Mouse (Mus musculus) hindbrain, embryonic 14.5 days (tissue): Measurements from ENCODE around the gene Acadm. TPM values are rescaled to one million over a fixed set of nuclear protein-coding genes. Genes with fewer than 3 reads are reported as not detected.

Experiments
- ATAC-seq: fragments of 200-750 bp; cut with Nextera tagmentation; 2 replicates; pipeline ENCODE4 v1.8.0; 2017; ENCODE audit warnings: moderate number of reproducible peaks, mild to moderate bottlenecking, moderate TSS enrichment, moderate library complexity; ENCODE audit not compliant: low FRiP score
- DNase-seq: peaks from one replicate; pipeline ENCODE4 v3.0.0-alpha.2; 2015; ENCODE audit warnings: low spot score
- H3K27ac ChIP-seq: fragments of 300-500 bp; sonication (generic); 2 replicates; pipeline ENCODE4 v1.5.1; 2014; ENCODE audit warnings: mild to moderate bottlenecking, moderate library complexity
- H3K27me3 ChIP-seq: fragments of 300-500 bp; sonication (generic); 2 replicates; pipeline ENCODE4 v1.6.1; 2014; ENCODE audit warnings: mild to moderate bottlenecking, low read length, mixed read lengths; ENCODE audit not compliant: control insufficient read depth, insufficient read depth
- H3K36me3 ChIP-seq: fragments of 300-500 bp; sonication (generic); replicated peaks from 2 replicates; pipeline ENCODE4 v1.6.1; 2014; ENCODE audit not compliant: control insufficient read depth, insufficient read depth
- H3K4me1 ChIP-seq: fragments of 300-500 bp; sonication (generic); replicated peaks from 2 replicates; pipeline ENCODE4 v1.6.1; 2014; ENCODE audit warnings: antibody characterized with exemption, low read length, mixed read lengths; ENCODE audit not compliant: control insufficient read depth, insufficient read depth
- H3K4me2 ChIP-seq: fragments of 300-500 bp; sonication (generic); replicated peaks from 2 replicates; pipeline ENCODE4 v1.6.1; 2014; ENCODE audit warnings: mild to moderate bottlenecking, moderate library complexity
- H3K4me3 ChIP-seq: fragments of 300-500 bp; sonication (generic); replicated peaks from 2 replicates; pipeline ENCODE4 v1.5.1; 2014; ENCODE audit warnings: mild to moderate bottlenecking, low read length
- H3K9ac ChIP-seq: fragments of 300-500 bp; sonication (generic); 2 replicates; pipeline ENCODE4 v1.6.1; 2014
- H3K9me3 ChIP-seq: fragments of 300-500 bp; sonication (generic); 2 replicates; pipeline ENCODE4 v1.6.1; 2016; ENCODE audit warnings: low read length; ENCODE audit not compliant: control insufficient read depth
- WGBS: fragments of 180-500 bp; shearing (Covaris S2); extraction: QIAGEN DNeasy Blood & Tissue Kit; methylation state at CpG from one replicate; pipeline ENCODE4 v1.1.7; 2014; 5-methylcytosine and 5-hydroxymethylcytosine counted together
- polyA plus RNA-seq: library from polyadenylated mRNA; unstranded; fragments of >200 nt; fragmentation: Nextera tagmentation; extraction: Ambion mirVana; gene quantifications from 2 replicates; pipeline ENCODE4 v1.2.1, GENCODE M21; 2014

Gene Acadm
- polyA plus RNA-seq, 1 experiment from 2014 or later, result 69.6 TPM

- ATAC-seq (no peak), DNase-seq (no peak)
- Histone ChIP-seq H3K4me1 (peaks cover 23% of the 10 kb centered on the region), H3K9me3 (no peaks in the 10 kb centered on the region), H3K27me3 (no peaks in the 10 kb centered on the region), H3K27ac (no peak overlapping the region), H3K4me3 (no peak overlapping the region), H3K36me3 (peaks cover 73% of the 10 kb centered on the region), H3K4me2 (no peak overlapping the region), H3K9ac (no peak overlapping the region)
- WGBS, result 73% methylated on average over 5 of the region's 5 CpGs
These were observed 35.5 kb downstream of the Acadm start for GRCm38 (mm10) chr3:153908919-153909318.

- WGBS, result 85% methylated on average over 9 of the region's 9 CpGs
- H3K9me3 ChIP-seq, result no peaks in the 10 kb centered on the region
- no peaks in the 10 kb centered on the region for H3K27me3 ChIP-seq
- no peak for ATAC-seq
- peaks cover 11% of the 10 kb centered on the region for H3K4me1 ChIP-seq
- H3K4me2 ChIP-seq, result no peak within 1 kb of the TSS
- H3K9ac ChIP-seq, result no peak within 1 kb of the TSS
- H3K36me3 ChIP-seq, result peaks cover 80% of the 10 kb centered on the region
- DNase-seq, result no peak
- no peak within 1 kb of the TSS for H3K4me3 ChIP-seq
- H3K27ac ChIP-seq, result no peak within 1 kb of the TSS
These were observed 38.1 kb downstream of the Acadm start, which contains the start of gene Msh4 for GRCm38 (mm10) chr3:153906136-153906871. Msh4 (minus strand) TSS chr3:153906138.

- no peak overlapping the region for H3K4me2 ChIP-seq
- no peak for DNase-seq
- no peaks in the 10 kb centered on the region for H3K27me3 ChIP-seq
- WGBS, result 85% methylated on average over 49 of the region's 49 CpGs
- H3K9me3 ChIP-seq, result no peaks in the 10 kb centered on the region
- 0 out of 2 replicates have a peak, but pooled peaks have one; percentile 35 for ATAC-seq
- peaks cover 73% of the 10 kb centered on the region for H3K36me3 ChIP-seq
- H3K27ac ChIP-seq, result no peak overlapping the region
- peaks cover 3% of the 10 kb centered on the region for H3K4me1 ChIP-seq
- no peak overlapping the region for H3K9ac ChIP-seq
- H3K4me3 ChIP-seq, result no peak overlapping the region
These were observed 38.9 kb downstream of the Acadm start for GRCm38 (mm10) chr3:153905251-153906135.

- WGBS, result 66% methylated on average over 6 of the region's 6 CpGs
These were observed 39.8 kb downstream of the Acadm start for GRCm38 (mm10) chr3:153904586-153904985.

GRCm38 (mm10) chr3:153902595-153902994 lies 41.8 kb downstream of the Acadm start:
- Histone ChIP-seq H3K4me3 (no peak overlapping the region), H3K4me2 (no peak overlapping the region), H3K4me1 (no peaks in the 10 kb centered on the region), H3K27me3 (no peaks in the 10 kb centered on the region), H3K27ac (no peak overlapping the region), H3K9ac (no peak overlapping the region), H3K36me3 (peaks cover 44% of the 10 kb centered on the region), H3K9me3 (no peaks in the 10 kb centered on the region)
- no peak for DNase-seq
- no peak for ATAC-seq
- 82% methylated on average over 3 of the region's 3 CpGs for WGBS

More at GRCm38 (mm10) chr3:153904586-153904985, 39.8 kb downstream of the Acadm start:
- Histone ChIP-seq H3K4me1 (no peaks in the 10 kb centered on the region; the same call in 1 of the 2 replicates), H3K27ac (no peak overlapping the region), H3K9me3 (no peaks in the 10 kb centered on the region), H3K36me3 (peaks cover 64% of the 10 kb centered on the region), H3K4me3 (no peak overlapping the region), H3K4me2 (no peak overlapping the region), H3K27me3 (no peaks in the 10 kb centered on the region), H3K9ac (no peak overlapping the region)
- ATAC-seq (no peak), DNase-seq (peak; percentile 48)

GRCm38 (mm10) chr3:153901904-153902303 lies 42.5 kb downstream of the Acadm start:
- WGBS, result 88% methylated on average over 1 of the region's 1 CpGs
- H3K9ac ChIP-seq, result no peak overlapping the region
- no peak overlapping the region for H3K27ac ChIP-seq

GRCm38 (mm10) chr3:153897216-153897615 lies 47.2 kb downstream of the Acadm start:
- H3K9ac ChIP-seq, result no peak overlapping the region
- DNase-seq (no peak), ATAC-seq (no peak)
- no peak overlapping the region for H3K27ac ChIP-seq
- no peaks in the 10 kb centered on the region for H3K4me1 ChIP-seq
- H3K4me2 ChIP-seq, result no peak overlapping the region
- no peaks in the 10 kb centered on the region for H3K9me3 ChIP-seq
- H3K27me3 ChIP-seq, result no peaks in the 10 kb centered on the region
- no peak overlapping the region for H3K4me3 ChIP-seq
- 77% methylated on average over 6 of the region's 6 CpGs for WGBS
- no peaks in the 10 kb centered on the region for H3K36me3 ChIP-seq

More at GRCm38 (mm10) chr3:153901904-153902303, 42.5 kb downstream of the Acadm start:
- Histone ChIP-seq H3K36me3 (peaks cover 37% of the 10 kb centered on the region), H3K4me3 (no peak overlapping the region), H3K4me2 (no peak overlapping the region), H3K27me3 (no peaks in the 10 kb centered on the region), H3K4me1 (no peaks in the 10 kb centered on the region), H3K9me3 (no peaks in the 10 kb centered on the region)
- ATAC-seq, result no peak
- no peak for DNase-seq

- no peak overlapping the region for H3K27ac ChIP-seq
- no peaks in the 10 kb centered on the region for H3K4me1 ChIP-seq
- H3K9me3 ChIP-seq, result no peaks in the 10 kb centered on the region
- H3K9ac ChIP-seq, result no peak overlapping the region
- no peak overlapping the region for H3K4me2 ChIP-seq
- no peak overlapping the region for H3K4me3 ChIP-seq
- 76% methylated on average over 3 of the region's 3 CpGs for WGBS
- DNase-seq (no peak), ATAC-seq (no peak)
- no peaks in the 10 kb centered on the region for H3K27me3 ChIP-seq
- H3K36me3 ChIP-seq, result no peaks in the 10 kb centered on the region
These were observed 49.0 kb downstream of the Acadm start for GRCm38 (mm10) chr3:153895454-153895853.

GRCm38 (mm10) chr3:153889188-153889781 lies 55.1 kb downstream of the Acadm start:
- Histone ChIP-seq H3K4me3 (no peak overlapping the region), H3K27me3 (no peaks in the 10 kb centered on the region), H3K9ac (no peak overlapping the region), H3K27ac (no peak overlapping the region), H3K4me1 (no peaks in the 10 kb centered on the region), H3K36me3 (no peaks in the 10 kb centered on the region), H3K9me3 (no peaks in the 10 kb centered on the region), H3K4me2 (no peak overlapping the region)
- ATAC-seq (no peak), DNase-seq (no peak)
- 79% methylated on average over 7 of the region's 8 CpGs for WGBS
